11 mouse cellular contexts compared by ENCODE assay signal in genomic region chr11:76099193-76099975, GRCm38 (mm10).
DNase-seq lines count a peak whose midpoint lies in the region; TF ChIP-seq lines count a peak whose summit lies in the region.
"Had no signal": no experiment of that assay in that cellular context is flagged by ENCODE, and none has a peak within 500 bp of the region (broad histone marks: within the 10 kb centered on the region; RNA-seq: fewer than 3 reads in every experiment).

No protein-coding gene starts in this region.

- H3K27ac ChIP-seq in layer of hippocampus, adult 2 months, result peak overlapping the region; percentile 23; the same call in 1 of the 2 replicates
- H3K27ac ChIP-seq: left cerebral cortex, adult 2 months had no signal

- intact Hi-C loops in heart, postnatal 10 days (cut with DNase I), result loop anchor here (5.0 kb wide), 1 partner anchor 33 kb away; no protein-coding TSS in a partner anchor

- no peak for TF ChIP-seq CTCF in layer of hippocampus, adult 2 months (conservative IDR thresholded peaks at IDR 0.05)

- DNase-seq in adrenal gland, adult 8-10 months, result peak; percentile 32
- DNase-seq in adrenal gland, postnatal 4 days (ENCODE audit: low spot score in 2 of 2), result no peak
- no peak for DNase-seq in layer of hippocampus, adult 2 months (ENCODE audit: low spot score in 2 of 2)
- DNase-seq in layer of hippocampus, adult 9-11 months, result no peak
- DNase-seq in heart, postnatal 10 days, result peak; percentile 41
- peak; percentile 34 for DNase-seq in skeletal muscle tissue, adult 2 months (ENCODE audit: low read depth, low spot score)
- no peak for DNase-seq in spleen, adult 18-20 months
- DNase-seq in cerebellum, postnatal 10 days, result no peak
- DNase-seq: cerebellum, adult 11-12 months had no signal

- H3K4me3 ChIP-seq in layer of hippocampus, adult 2 months, result no peak overlapping the region
- H3K4me3 ChIP-seq: left cerebral cortex, adult 2 months; megakaryocyte, embryonic 14.5 days had no signal

Comparison
In these comparisons a context has a peak if more than half of its experiments do, and no peak if none do; other contexts are left out.
1. DNase-seq: peak in adrenal gland, adult 8-10 months (single experiment), heart, postnatal 10 days (2 of 2) and skeletal muscle tissue, adult 2 months (single experiment); none in adrenal gland, postnatal 4 days (0 of 2), layer of hippocampus, adult 2 months (0 of 2), layer of hippocampus, adult 9-11 months (single experiment), spleen, adult 18-20 months (0 of 2) and cerebellum, postnatal 10 days (0 of 2).